Mouse (Mus musculus): ENCODE measurements around the gene Hykk. TPM values are rescaled to one million over a fixed set of nuclear protein-coding genes. Genes with fewer than 3 reads are reported as not detected.

Hykk gene
- 4.2 and 4.6 TPM in 2 replicates for polyA plus RNA-seq (2014; fragmentation: Nextera tagmentation; extraction: Ambion mirVana)

GRCm38 (mm10) chr9:54917010-54917677, at the start of gene Hykk:
Hykk (plus strand) TSS chr9:54917283.
- peak; percentile 99 for ATAC-seq (replicated peaks; ENCODE audit: low FRiP score)
- under 1% methylated on average over 34 of the region's 34 CpGs for WGBS
- DNase-seq (ENCODE audit: low spot score): peak; percentile 93
- Histone ChIP-seq H3K4me2 (ENCODE audit: low read depth, low read length, severe bottlenecking) (peak within 1 kb of the TSS; percentile 88), H3K27me3 (ENCODE audit: control insufficient read depth, insufficient read depth, low read length) (no peaks in the 10 kb centered on the region), H3K4me1 (replicated peaks; ENCODE audit: control insufficient read depth, insufficient read depth, low read length) (no peaks in the 10 kb centered on the region; the same call in 1 of the 2 replicates), H3K9me3 (ENCODE audit: control insufficient read depth, low read length) (no peaks in the 10 kb centered on the region), H3K9ac (ENCODE audit: low read length) (peak within 1 kb of the TSS; percentile 68), H3K4me3 (ENCODE audit: low read depth, low read length) (peak within 1 kb of the TSS; percentile 58), H3K27ac (ENCODE audit: low read depth, low read length) (no peak within 1 kb of the TSS), H3K36me3 (ENCODE audit: control insufficient read depth, insufficient read depth, low read length) (no peaks in the 10 kb centered on the region)

GRCm38 (mm10) chr9:54878759-54879158, 38.3 kb upstream of the Hykk start:
- H3K9me3 ChIP-seq (ENCODE audit: control insufficient read depth, low read length): no peaks in the 10 kb centered on the region
- H3K9ac ChIP-seq (ENCODE audit: low read length): no peak overlapping the region
- H3K27me3 ChIP-seq (ENCODE audit: control insufficient read depth, insufficient read depth, low read length): no peaks in the 10 kb centered on the region
- H3K36me3 ChIP-seq (ENCODE audit: control insufficient read depth, insufficient read depth, low read length): no peaks in the 10 kb centered on the region; the same call in 1 of the 2 replicates
- no peak overlapping the region for H3K27ac ChIP-seq (ENCODE audit: low read depth, low read length)
- H3K4me2 ChIP-seq (ENCODE audit: low read depth, low read length, severe bottlenecking): no peak overlapping the region
- no peaks in the 10 kb centered on the region for H3K4me1 ChIP-seq (replicated peaks; ENCODE audit: control insufficient read depth, insufficient read depth, low read length)
- ATAC-seq (replicated peaks; ENCODE audit: low FRiP score) (no peak), DNase-seq (ENCODE audit: low spot score) (no peak)
- WGBS: 95% methylated on average over 1 of the region's 1 CpGs
- H3K4me3 ChIP-seq (ENCODE audit: low read depth, low read length): no peak overlapping the region

GRCm38 (mm10) chr9:54892111-54892510, 25.0 kb upstream of the Hykk start:
- Histone ChIP-seq H3K9me3 (ENCODE audit: control insufficient read depth, low read length) (no peaks in the 10 kb centered on the region), H3K4me1 (replicated peaks; ENCODE audit: control insufficient read depth, insufficient read depth, low read length) (no peaks in the 10 kb centered on the region), H3K27me3 (ENCODE audit: control insufficient read depth, insufficient read depth, low read length) (no peaks in the 10 kb centered on the region), H3K36me3 (ENCODE audit: control insufficient read depth, insufficient read depth, low read length) (no peaks in the 10 kb centered on the region; the same call in 1 of the 2 replicates), H3K27ac (ENCODE audit: low read depth, low read length) (no peak overlapping the region), H3K4me3 (ENCODE audit: low read depth, low read length) (no peak overlapping the region), H3K4me2 (ENCODE audit: low read depth, low read length, severe bottlenecking) (no peak overlapping the region), H3K9ac (ENCODE audit: low read length) (no peak overlapping the region)
- DNase-seq (ENCODE audit: low spot score): no peak
- 91% methylated on average over 4 of the region's 4 CpGs for WGBS
- ATAC-seq (replicated peaks; ENCODE audit: low FRiP score): no peak

- Histone ChIP-seq H3K36me3 (ENCODE audit: control insufficient read depth, insufficient read depth, low read length) (peaks cover 8% of the 10 kb centered on the region; the same call in 1 of the 2 replicates), H3K27ac (ENCODE audit: low read depth, low read length) (no peak overlapping the region), H3K4me3 (ENCODE audit: low read depth, low read length) (no peak overlapping the region), H3K4me1 (replicated peaks; ENCODE audit: control insufficient read depth, insufficient read depth, low read length) (no peaks in the 10 kb centered on the region), H3K9me3 (ENCODE audit: control insufficient read depth, low read length) (no peaks in the 10 kb centered on the region), H3K4me2 (ENCODE audit: low read depth, low read length, severe bottlenecking) (no peak overlapping the region), H3K27me3 (ENCODE audit: control insufficient read depth, insufficient read depth, low read length) (no peaks in the 10 kb centered on the region), H3K9ac (ENCODE audit: low read length) (no peak overlapping the region)
- 91% methylated on average over 3 of the region's 3 CpGs for WGBS
- DNase-seq (ENCODE audit: low spot score) (no peak), ATAC-seq (replicated peaks; ENCODE audit: low FRiP score) (no peak)
Measured at GRCm38 (mm10) chr9:54897097-54897496, 20.0 kb upstream of the Hykk start.

- 95% methylated on average over 5 of the region's 5 CpGs for WGBS
- H3K4me1 ChIP-seq (replicated peaks; ENCODE audit: control insufficient read depth, insufficient read depth, low read length): no peaks in the 10 kb centered on the region
- no peak for DNase-seq (ENCODE audit: low spot score)
- no peaks in the 10 kb centered on the region; the same call in 1 of the 2 replicates for H3K36me3 ChIP-seq (ENCODE audit: control insufficient read depth, insufficient read depth, low read length)
- H3K9me3 ChIP-seq (ENCODE audit: control insufficient read depth, low read length): no peaks in the 10 kb centered on the region
- no peak overlapping the region for H3K9ac ChIP-seq (ENCODE audit: low read length)
- no peak for ATAC-seq (replicated peaks; ENCODE audit: low FRiP score)
- no peak overlapping the region for H3K4me3 ChIP-seq (ENCODE audit: low read depth, low read length)
- H3K27ac ChIP-seq (ENCODE audit: low read depth, low read length): no peak overlapping the region
- no peaks in the 10 kb centered on the region for H3K27me3 ChIP-seq (ENCODE audit: control insufficient read depth, insufficient read depth, low read length)
- H3K4me2 ChIP-seq (ENCODE audit: low read depth, low read length, severe bottlenecking): no peak overlapping the region
Measured at GRCm38 (mm10) chr9:54909446-54909845, 7.6 kb upstream of the Hykk start.

GRCm38 (mm10) chr9:54915576-54915975, 1.5 kb upstream of the Hykk start:
- no peak overlapping the region for H3K9ac ChIP-seq (ENCODE audit: low read length)
- no peaks in the 10 kb centered on the region; the same call in 1 of the 2 replicates for H3K4me1 ChIP-seq (replicated peaks; ENCODE audit: control insufficient read depth, insufficient read depth, low read length)
- H3K9me3 ChIP-seq (ENCODE audit: control insufficient read depth, low read length): no peaks in the 10 kb centered on the region
- ATAC-seq (replicated peaks; ENCODE audit: low FRiP score): no peak
- no peaks in the 10 kb centered on the region for H3K27me3 ChIP-seq (ENCODE audit: control insufficient read depth, insufficient read depth, low read length)
- DNase-seq (ENCODE audit: low spot score): no peak
- no peaks in the 10 kb centered on the region for H3K36me3 ChIP-seq (ENCODE audit: control insufficient read depth, insufficient read depth, low read length)
- H3K4me2 ChIP-seq (ENCODE audit: low read depth, low read length, severe bottlenecking): no peak overlapping the region
- 76% methylated on average over 7 of the region's 7 CpGs for WGBS
- H3K4me3 ChIP-seq (ENCODE audit: low read depth, low read length): no peak overlapping the region
- no peak overlapping the region for H3K27ac ChIP-seq (ENCODE audit: low read depth, low read length)

GRCm38 (mm10) chr9:54916401-54916800, 682 bp upstream of the Hykk start:
- no peaks in the 10 kb centered on the region for H3K27me3 ChIP-seq (ENCODE audit: control insufficient read depth, insufficient read depth, low read length)
- 69% methylated on average over 8 of the region's 8 CpGs for WGBS
- H3K9ac ChIP-seq (ENCODE audit: low read length): no peak overlapping the region
- DNase-seq (ENCODE audit: low spot score) (no peak), ATAC-seq (replicated peaks; ENCODE audit: low FRiP score) (peak; percentile 21; the same call in 1 of the 2 replicates)
- no peaks in the 10 kb centered on the region for H3K36me3 ChIP-seq (ENCODE audit: control insufficient read depth, insufficient read depth, low read length)
- no peak overlapping the region for H3K4me3 ChIP-seq (ENCODE audit: low read depth, low read length)
- no peak overlapping the region; the same call in 1 of the 2 replicates for H3K4me2 ChIP-seq (ENCODE audit: low read depth, low read length, severe bottlenecking)
- no peaks in the 10 kb centered on the region for H3K9me3 ChIP-seq (ENCODE audit: control insufficient read depth, low read length)
- H3K27ac ChIP-seq (ENCODE audit: low read depth, low read length): no peak overlapping the region
- no peaks in the 10 kb centered on the region; the same call in 1 of the 2 replicates for H3K4me1 ChIP-seq (replicated peaks; ENCODE audit: control insufficient read depth, insufficient read depth, low read length)

GRCm38 (mm10) chr9:54918191-54918590, 1.1 kb downstream of the Hykk start:
- no peak for DNase-seq (ENCODE audit: low spot score)
- H3K27me3 ChIP-seq (ENCODE audit: control insufficient read depth, insufficient read depth, low read length): no peaks in the 10 kb centered on the region
- H3K36me3 ChIP-seq (ENCODE audit: control insufficient read depth, insufficient read depth, low read length): no peaks in the 10 kb centered on the region
- H3K4me3 ChIP-seq (ENCODE audit: low read depth, low read length): no peak overlapping the region
- no peak overlapping the region for H3K4me2 ChIP-seq (ENCODE audit: low read depth, low read length, severe bottlenecking)
- no peak for ATAC-seq (replicated peaks; ENCODE audit: low FRiP score)
- 79% methylated on average over 2 of the region's 2 CpGs for WGBS
- no peaks in the 10 kb centered on the region for H3K9me3 ChIP-seq (ENCODE audit: control insufficient read depth, low read length)
- H3K9ac ChIP-seq (ENCODE audit: low read length): no peak overlapping the region
- no peaks in the 10 kb centered on the region; the same call in 1 of the 2 replicates for H3K4me1 ChIP-seq (replicated peaks; ENCODE audit: control insufficient read depth, insufficient read depth, low read length)
- no peak overlapping the region for H3K27ac ChIP-seq (ENCODE audit: low read depth, low read length)

GRCm38 (mm10) chr9:54918781-54919180, 1.7 kb downstream of the Hykk start:
- no peaks in the 10 kb centered on the region for H3K36me3 ChIP-seq (ENCODE audit: control insufficient read depth, insufficient read depth, low read length)
- no peaks in the 10 kb centered on the region for H3K9me3 ChIP-seq (ENCODE audit: control insufficient read depth, low read length)
- H3K4me2 ChIP-seq (ENCODE audit: low read depth, low read length, severe bottlenecking): no peak overlapping the region
- H3K27me3 ChIP-seq (ENCODE audit: control insufficient read depth, insufficient read depth, low read length): no peaks in the 10 kb centered on the region
- 94% methylated on average over 5 of the region's 5 CpGs for WGBS
- DNase-seq (ENCODE audit: low spot score) (no peak), ATAC-seq (replicated peaks; ENCODE audit: low FRiP score) (no peak)
- H3K4me3 ChIP-seq (ENCODE audit: low read depth, low read length): no peak overlapping the region
- H3K4me1 ChIP-seq (replicated peaks; ENCODE audit: control insufficient read depth, insufficient read depth, low read length): no peaks in the 10 kb centered on the region; the same call in 1 of the 2 replicates
- H3K27ac ChIP-seq (ENCODE audit: low read depth, low read length): no peak overlapping the region
- H3K9ac ChIP-seq (ENCODE audit: low read length): no peak overlapping the region

All from forebrain, embryonic 11.5 days (tissue).